Mouse (Mus musculus): ENCODE measurements at regions not wholly inside any gene's neighbourhood (a gene's known extent, or its start where the extent isn't known, plus 50 kb on each side); places are given as distances from the start of the nearest gene placed in this dataset.

- TF ChIP-seq CTCF (IDR thresholded peaks at IDR 0.05; ENCODE audit: borderline replicate concordance, extremely low read depth, insufficient read depth, insufficient read length) (no peak), POLR2A (IDR thresholded peaks at IDR 0.05; ENCODE audit: borderline replicate concordance, extremely low read depth, insufficient read depth, insufficient read length, poor library complexity, severe bottlenecking) (no peak)
Observed at GRCm38 (mm10) chr11:113093895-113094445, 311.9 kb downstream of the Sox9 start.

Data from brain, embryonic 14.5 days (tissue).